Mouse (Mus musculus): ENCODE data around the gene Fignl1. TPM values are rescaled to one million over a fixed set of nuclear protein-coding genes. Genes with fewer than 3 reads are reported as not detected.

The Fignl1 gene
- polyA plus RNA-seq, 1 experiment from 2014 or later, result 101 TPM

- 5% methylated on average over 20 of the region's 20 CpGs for WGBS
- peak overlapping the region; percentile 64 for H3K9ac ChIP-seq (ENCODE audit: low read length)
- DNase-seq (ENCODE audit: low spot score), result peak; percentile 71
- peak; percentile 31 for ATAC-seq (replicated peaks; ENCODE audit: low FRiP score)
- H3K4me2 ChIP-seq (ENCODE audit: low read depth, low read length, severe bottlenecking), result peak overlapping the region; percentile 34
- peaks cover 34% of the 10 kb centered on the region for H3K4me1 ChIP-seq (replicated peaks; ENCODE audit: control insufficient read depth, insufficient read depth, low read length)
- no peaks in the 10 kb centered on the region for H3K9me3 ChIP-seq (ENCODE audit: control insufficient read depth, low read length)
- H3K27ac ChIP-seq (ENCODE audit: low read depth, low read length), result peak overlapping the region; percentile 93
- no peak overlapping the region for H3K4me3 ChIP-seq (ENCODE audit: low read depth, low read length)
- H3K36me3 ChIP-seq (ENCODE audit: control insufficient read depth, insufficient read depth, low read length), result no peaks in the 10 kb centered on the region
- no peaks in the 10 kb centered on the region for H3K27me3 ChIP-seq (ENCODE audit: control insufficient read depth, insufficient read depth, low read length)
Measured at GRCm38 (mm10) chr11:11822181-11823095, 13.7 kb upstream of the Fignl1 start.

- Histone ChIP-seq H3K27ac (ENCODE audit: low read depth, low read length) (peak overlapping the region; percentile 93), H3K4me2 (ENCODE audit: low read depth, low read length, severe bottlenecking) (peak overlapping the region; percentile 8; the same call in 1 of the 2 replicates), H3K4me3 (ENCODE audit: low read depth, low read length) (no peak overlapping the region), H3K9ac (ENCODE audit: low read length) (peak overlapping the region; percentile 64), H3K36me3 (ENCODE audit: control insufficient read depth, insufficient read depth, low read length) (no peaks in the 10 kb centered on the region), H3K27me3 (ENCODE audit: control insufficient read depth, insufficient read depth, low read length) (no peaks in the 10 kb centered on the region), H3K9me3 (ENCODE audit: control insufficient read depth, low read length) (no peaks in the 10 kb centered on the region), H3K4me1 (replicated peaks; ENCODE audit: control insufficient read depth, insufficient read depth, low read length) (peaks cover 34% of the 10 kb centered on the region)
- ATAC-seq (replicated peaks; ENCODE audit: low FRiP score) (peak; percentile 85), DNase-seq (ENCODE audit: low spot score) (peak; percentile 93)
- WGBS, result 6% methylated on average over 16 of the region's 16 CpGs
Measured at GRCm38 (mm10) chr11:11821387-11821975, 12.7 kb upstream of the Fignl1 start.

- WGBS, result 73% methylated on average over 3 of the region's 3 CpGs
- Histone ChIP-seq H3K36me3 (ENCODE audit: control insufficient read depth, insufficient read depth, low read length) (no peaks in the 10 kb centered on the region), H3K27me3 (ENCODE audit: control insufficient read depth, insufficient read depth, low read length) (no peaks in the 10 kb centered on the region), H3K9me3 (ENCODE audit: control insufficient read depth, low read length) (no peaks in the 10 kb centered on the region), H3K4me1 (replicated peaks; ENCODE audit: control insufficient read depth, insufficient read depth, low read length) (peaks cover 34% of the 10 kb centered on the region), H3K4me2 (ENCODE audit: low read depth, low read length, severe bottlenecking) (no peak overlapping the region), H3K9ac (ENCODE audit: low read length) (peak overlapping the region; percentile 10; the same call in 1 of the 2 replicates), H3K4me3 (ENCODE audit: low read depth, low read length) (no peak overlapping the region), H3K27ac (ENCODE audit: low read depth, low read length) (peak overlapping the region; percentile 43; the same call in 1 of the 2 replicates)
- DNase-seq (ENCODE audit: low spot score) (no peak), ATAC-seq (replicated peaks; ENCODE audit: low FRiP score) (0 out of 2 replicates have a peak, but pooled peaks have one; percentile 1)
Measured at GRCm38 (mm10) chr11:11820737-11821136, 12.0 kb upstream of the Fignl1 start.

DNA sequence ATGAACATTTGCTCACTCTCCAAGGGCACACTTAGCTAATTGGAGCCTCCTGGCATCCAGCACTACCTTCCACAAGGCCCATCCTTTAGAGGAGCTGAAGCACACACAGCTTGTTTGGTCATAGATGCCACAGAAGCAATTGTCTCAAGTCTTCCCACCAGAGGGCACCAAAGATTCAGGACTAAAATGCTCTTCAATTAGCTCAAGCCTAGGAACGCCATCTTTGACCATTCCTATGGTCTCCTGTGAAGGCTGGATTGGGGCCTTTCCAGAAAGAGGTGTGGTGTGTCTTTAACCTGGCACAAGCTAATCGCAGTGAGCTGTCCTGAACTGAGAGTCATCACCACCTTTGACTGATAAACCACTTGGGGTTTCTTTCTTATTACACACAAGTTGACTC is 11.5 kb upstream of the Fignl1 start:
- H3K4me3 ChIP-seq (ENCODE audit: low read depth, low read length), result no peak overlapping the region
- H3K27me3 ChIP-seq (ENCODE audit: control insufficient read depth, insufficient read depth, low read length), result no peaks in the 10 kb centered on the region
- H3K36me3 ChIP-seq (ENCODE audit: control insufficient read depth, insufficient read depth, low read length), result no peaks in the 10 kb centered on the region
- DNase-seq (ENCODE audit: low spot score) (peak; percentile 82), ATAC-seq (replicated peaks; ENCODE audit: low FRiP score) (peak; percentile 53)
- no peak overlapping the region for H3K4me2 ChIP-seq (ENCODE audit: low read depth, low read length, severe bottlenecking)
- WGBS, result 0% methylated on average over 2 of the region's 2 CpGs
- no peak overlapping the region for H3K9ac ChIP-seq (ENCODE audit: low read length)
- H3K4me1 ChIP-seq (replicated peaks; ENCODE audit: control insufficient read depth, insufficient read depth, low read length), result peaks cover 34% of the 10 kb centered on the region
- no peaks in the 10 kb centered on the region for H3K9me3 ChIP-seq (ENCODE audit: control insufficient read depth, low read length)
- H3K27ac ChIP-seq (ENCODE audit: low read depth, low read length), result no peak overlapping the region; the same call in 1 of the 2 replicates

DNA sequence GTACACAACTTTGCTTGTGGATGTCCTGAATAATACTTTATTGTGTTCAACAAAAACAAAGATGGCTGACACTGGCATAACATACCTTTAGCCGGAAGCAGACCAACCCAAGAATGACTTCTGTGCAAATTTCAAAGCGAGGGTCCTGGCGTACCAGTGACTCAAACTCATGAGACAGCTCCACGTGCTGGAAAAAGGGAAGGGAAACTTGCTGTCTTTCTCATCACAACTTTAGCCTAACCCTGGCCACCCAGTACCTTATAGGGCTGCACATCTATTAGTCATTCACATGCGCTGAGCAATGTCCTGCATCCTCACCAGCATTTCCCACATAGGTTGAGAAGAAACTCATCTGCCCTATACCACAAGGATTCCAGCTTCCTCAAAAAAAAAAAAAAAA is 10.4 kb upstream of the Fignl1 start:
- no peaks in the 10 kb centered on the region for H3K36me3 ChIP-seq (ENCODE audit: control insufficient read depth, insufficient read depth, low read length)
- ATAC-seq (replicated peaks; ENCODE audit: low FRiP score), result no peak
- 88% methylated on average over 5 of the region's 5 CpGs for WGBS
- no peak overlapping the region for H3K9ac ChIP-seq (ENCODE audit: low read length)
- DNase-seq (ENCODE audit: low spot score), result no peak
- no peak overlapping the region for H3K4me2 ChIP-seq (ENCODE audit: low read depth, low read length, severe bottlenecking)
- no peak overlapping the region for H3K27ac ChIP-seq (ENCODE audit: low read depth, low read length)
- no peaks in the 10 kb centered on the region for H3K9me3 ChIP-seq (ENCODE audit: control insufficient read depth, low read length)
- peaks cover 26% of the 10 kb centered on the region for H3K4me1 ChIP-seq (replicated peaks; ENCODE audit: control insufficient read depth, insufficient read depth, low read length)
- no peak overlapping the region for H3K4me3 ChIP-seq (ENCODE audit: low read depth, low read length)
- H3K27me3 ChIP-seq (ENCODE audit: control insufficient read depth, insufficient read depth, low read length), result no peaks in the 10 kb centered on the region

DNA sequence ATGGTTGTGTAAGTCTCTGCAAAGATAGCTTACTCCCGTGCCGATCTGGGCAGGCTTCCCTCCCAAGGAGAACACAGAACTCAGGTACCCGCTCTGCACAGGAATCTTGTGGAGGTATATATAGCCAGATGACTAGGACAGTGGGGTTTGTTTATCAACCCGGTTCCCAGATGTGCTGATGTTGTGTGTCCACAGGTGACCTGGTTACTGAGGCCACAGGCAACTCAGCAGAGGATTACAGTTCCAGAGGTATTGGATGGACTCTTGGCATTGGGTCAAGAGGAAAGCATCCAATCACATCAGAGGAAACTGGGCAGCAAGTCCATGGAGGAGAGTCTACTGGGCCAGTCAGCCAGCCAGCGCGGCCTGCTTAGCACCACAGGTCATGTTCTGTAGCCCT is 10.0 kb upstream of the Fignl1 start:
- Histone ChIP-seq H3K4me1 (replicated peaks; ENCODE audit: control insufficient read depth, insufficient read depth, low read length) (peaks cover 23% of the 10 kb centered on the region), H3K9ac (ENCODE audit: low read length) (no peak overlapping the region), H3K27me3 (ENCODE audit: control insufficient read depth, insufficient read depth, low read length) (no peaks in the 10 kb centered on the region), H3K4me3 (ENCODE audit: low read depth, low read length) (no peak overlapping the region), H3K27ac (ENCODE audit: low read depth, low read length) (no peak overlapping the region), H3K36me3 (ENCODE audit: control insufficient read depth, insufficient read depth, low read length) (no peaks in the 10 kb centered on the region), H3K4me2 (ENCODE audit: low read depth, low read length, severe bottlenecking) (no peak overlapping the region), H3K9me3 (ENCODE audit: control insufficient read depth, low read length) (no peaks in the 10 kb centered on the region)
- no peak for ATAC-seq (replicated peaks; ENCODE audit: low FRiP score)
- no peak for DNase-seq (ENCODE audit: low spot score)
- 93% methylated on average over 6 of the region's 6 CpGs for WGBS

GRCm38 (mm10) chr11:11815737-11816136 is 7.0 kb upstream of the Fignl1 start:
- H3K4me2 ChIP-seq (ENCODE audit: low read depth, low read length, severe bottlenecking), result no peak overlapping the region
- no peaks in the 10 kb centered on the region for H3K36me3 ChIP-seq (ENCODE audit: control insufficient read depth, insufficient read depth, low read length)
- H3K27ac ChIP-seq (ENCODE audit: low read depth, low read length), result no peak overlapping the region
- H3K27me3 ChIP-seq (ENCODE audit: control insufficient read depth, insufficient read depth, low read length), result no peaks in the 10 kb centered on the region
- DNase-seq (ENCODE audit: low spot score) (no peak), ATAC-seq (replicated peaks; ENCODE audit: low FRiP score) (no peak)
- H3K4me1 ChIP-seq (replicated peaks; ENCODE audit: control insufficient read depth, insufficient read depth, low read length), result no peaks in the 10 kb centered on the region; the same call in 1 of the 2 replicates
- H3K9me3 ChIP-seq (ENCODE audit: control insufficient read depth, low read length), result no peaks in the 10 kb centered on the region
- no peak overlapping the region for H3K9ac ChIP-seq (ENCODE audit: low read length)
- WGBS, result 60% methylated on average over 3 of the region's 3 CpGs
- H3K4me3 ChIP-seq (ENCODE audit: low read depth, low read length), result no peak overlapping the region

- ATAC-seq (replicated peaks; ENCODE audit: low FRiP score), result 0 out of 2 replicates have a peak, but pooled peaks have one; percentile 17
- H3K4me2 ChIP-seq (ENCODE audit: low read depth, low read length, severe bottlenecking), result peak overlapping the region; percentile 20; the same call in 1 of the 2 replicates
- no peak overlapping the region for H3K27ac ChIP-seq (ENCODE audit: low read depth, low read length)
- no peaks in the 10 kb centered on the region for H3K9me3 ChIP-seq (ENCODE audit: control insufficient read depth, low read length)
- H3K4me3 ChIP-seq (ENCODE audit: low read depth, low read length), result no peak overlapping the region
- no peaks in the 10 kb centered on the region for H3K27me3 ChIP-seq (ENCODE audit: control insufficient read depth, insufficient read depth, low read length)
- WGBS, result 20% methylated on average over 9 of the region's 9 CpGs
- 0 out of 2 replicates have a peak overlapping the region, but pooled peaks have one; percentile 30 for H3K9ac ChIP-seq (ENCODE audit: low read length)
- no peaks in the 10 kb centered on the region for H3K36me3 ChIP-seq (ENCODE audit: control insufficient read depth, insufficient read depth, low read length)
- peak; percentile 86 for DNase-seq (ENCODE audit: low spot score)
- H3K4me1 ChIP-seq (replicated peaks; ENCODE audit: control insufficient read depth, insufficient read depth, low read length), result peaks cover 6% of the 10 kb centered on the region
Measured at GRCm38 (mm10) chr11:11811906-11812480, 3.2 kb upstream of the Fignl1 start.
